Mouse (Mus musculus) layer of hippocampus, adult 9-10 months (tissue): ENCODE data around the gene Fam69a.
A peak's percentile ranks its signal among the peaks of the same experiment; 100 is the strongest.
"Not testable (repeated sequence)": the region's sequence is repeated elsewhere in the genome, so short reads cannot be mapped to it uniquely, and the experiment has no call there.

Source experiments
- DNase-seq: peaks from one replicate; pipeline ENCODE4 v3.0.0; 2022; ENCODE audit warnings: low spot score

The Fam69a gene

GRCm38 (mm10) chr5:107946475-107946874 is 40.4 kb downstream of the Fam69a start:
- no peak for DNase-seq

DNA sequence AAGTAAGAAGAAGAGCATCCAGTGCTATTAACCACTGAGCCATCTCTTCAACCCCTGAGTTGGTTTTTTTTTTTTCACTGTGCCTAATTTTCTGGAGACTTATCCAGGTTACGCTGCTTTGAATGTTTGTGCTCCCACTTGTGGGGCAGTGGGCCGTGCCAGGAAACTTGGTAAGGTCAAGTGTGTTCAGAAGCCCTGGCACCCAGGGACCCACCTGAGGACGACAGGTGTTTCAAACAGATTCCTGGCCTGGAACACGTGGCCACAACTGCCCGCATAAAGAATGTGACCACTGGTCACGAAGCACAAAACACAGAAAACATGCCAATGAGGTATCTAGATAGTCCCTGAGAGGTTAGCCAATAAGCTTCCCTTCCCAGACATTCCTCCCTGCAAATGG is 43.4 kb downstream of the Fam69a start:
- no peak for DNase-seq

- no peak for DNase-seq
Measured at GRCm38 (mm10) chr5:107942941-107943340, 43.9 kb downstream of the Fam69a start.

DNA sequence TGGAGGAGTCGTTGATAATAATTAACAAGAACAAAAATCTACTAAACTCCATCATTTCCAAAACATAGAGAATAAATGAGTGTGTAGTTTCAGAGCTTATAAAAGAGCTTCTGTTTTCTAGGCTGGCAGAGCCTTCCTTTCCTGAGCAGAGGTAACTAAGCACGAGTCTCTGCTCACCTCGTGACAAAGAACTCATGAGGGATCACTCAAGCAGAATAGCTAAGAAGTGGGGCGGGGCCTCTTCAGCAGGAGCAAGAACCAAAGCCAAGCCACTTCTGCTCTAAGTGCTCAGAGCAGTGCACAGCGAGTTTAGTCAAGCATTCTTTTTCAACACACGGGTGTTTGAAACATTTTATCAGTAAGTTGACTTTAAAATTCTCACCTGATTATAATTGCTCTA is 45.7 kb downstream of the Fam69a start:
- no peak for DNase-seq

GRCm38 (mm10) chr5:107939701-107940100 is 47.2 kb downstream of the Fam69a start:
- DNase-seq: no peak

DNA sequence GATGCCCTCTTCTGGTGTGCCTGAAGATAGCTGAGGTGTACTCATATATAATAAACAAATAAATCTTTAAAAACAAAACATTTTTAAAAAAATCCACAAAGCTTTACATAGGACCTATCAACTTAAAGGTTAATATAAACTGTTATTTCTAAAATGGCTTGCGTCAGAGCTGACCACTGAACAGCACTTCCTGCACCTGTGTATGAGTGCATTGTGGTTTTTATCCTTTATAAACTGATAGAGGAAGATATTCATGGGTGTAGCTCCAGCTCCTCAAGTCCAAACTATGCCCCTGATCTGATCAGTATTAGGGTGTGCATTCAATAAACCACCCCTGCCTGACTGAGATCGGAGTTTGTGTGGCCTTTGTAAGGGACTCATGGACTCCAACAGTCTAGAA is 48.0 kb downstream of the Fam69a start:
- DNase-seq: no peak

DNA sequence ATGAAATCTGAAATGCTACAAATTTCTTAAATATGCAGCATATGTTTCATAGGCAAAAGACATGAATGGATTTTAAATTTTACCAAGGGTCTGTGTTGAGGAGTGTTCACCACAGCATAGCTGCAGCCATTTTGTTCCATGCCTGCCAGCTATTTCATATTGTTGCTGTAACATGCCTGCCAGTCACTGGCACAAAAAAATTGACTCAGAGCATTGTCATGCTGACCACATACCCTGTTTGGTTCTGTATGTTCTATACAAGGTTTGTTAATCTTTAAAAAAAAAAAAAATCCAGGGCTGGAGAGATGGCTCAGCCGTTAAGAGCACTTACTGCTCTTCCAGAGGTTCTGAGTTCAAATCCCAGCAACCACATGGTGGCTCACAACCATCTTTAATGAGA is 48.4 kb downstream of the Fam69a start:
- DNase-seq: not testable (repeated sequence)

DNA sequence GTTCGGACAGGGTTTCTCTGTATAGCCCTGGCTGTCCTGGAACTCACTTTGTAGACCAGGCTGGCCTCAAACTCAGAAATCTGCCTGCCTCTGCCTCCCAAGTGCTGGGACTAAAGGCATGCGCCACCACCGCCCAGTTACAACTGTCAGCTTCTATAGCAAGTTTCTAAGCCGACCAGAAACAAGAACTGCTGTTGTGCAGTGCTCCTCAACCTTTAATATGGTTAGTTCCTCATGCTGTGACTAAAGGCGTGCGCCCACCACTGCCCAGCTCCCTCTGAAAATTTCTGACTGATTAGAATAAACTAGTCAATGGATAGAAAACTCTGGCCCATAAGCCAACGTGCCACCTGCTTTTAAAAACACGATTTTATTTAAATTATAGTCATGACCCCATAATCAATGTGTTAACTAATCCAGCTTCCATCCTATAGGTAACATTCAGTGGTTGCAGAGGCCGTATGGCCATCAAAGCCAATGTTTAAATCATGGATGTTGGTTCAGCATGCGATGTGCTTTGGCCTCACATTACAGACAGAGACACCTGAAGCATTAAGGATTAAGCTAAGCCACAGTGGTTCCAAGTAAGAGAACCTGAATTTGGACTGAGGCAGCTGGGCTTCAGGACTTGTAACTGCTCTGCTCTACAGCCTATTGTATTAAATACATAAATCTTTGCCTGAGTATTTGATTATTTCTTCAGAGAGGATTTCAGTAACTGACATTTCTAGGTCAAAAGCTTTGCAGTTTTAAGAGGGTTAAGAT is 50.1 kb downstream of the Fam69a start:
- DNase-seq: no peak

DNA sequence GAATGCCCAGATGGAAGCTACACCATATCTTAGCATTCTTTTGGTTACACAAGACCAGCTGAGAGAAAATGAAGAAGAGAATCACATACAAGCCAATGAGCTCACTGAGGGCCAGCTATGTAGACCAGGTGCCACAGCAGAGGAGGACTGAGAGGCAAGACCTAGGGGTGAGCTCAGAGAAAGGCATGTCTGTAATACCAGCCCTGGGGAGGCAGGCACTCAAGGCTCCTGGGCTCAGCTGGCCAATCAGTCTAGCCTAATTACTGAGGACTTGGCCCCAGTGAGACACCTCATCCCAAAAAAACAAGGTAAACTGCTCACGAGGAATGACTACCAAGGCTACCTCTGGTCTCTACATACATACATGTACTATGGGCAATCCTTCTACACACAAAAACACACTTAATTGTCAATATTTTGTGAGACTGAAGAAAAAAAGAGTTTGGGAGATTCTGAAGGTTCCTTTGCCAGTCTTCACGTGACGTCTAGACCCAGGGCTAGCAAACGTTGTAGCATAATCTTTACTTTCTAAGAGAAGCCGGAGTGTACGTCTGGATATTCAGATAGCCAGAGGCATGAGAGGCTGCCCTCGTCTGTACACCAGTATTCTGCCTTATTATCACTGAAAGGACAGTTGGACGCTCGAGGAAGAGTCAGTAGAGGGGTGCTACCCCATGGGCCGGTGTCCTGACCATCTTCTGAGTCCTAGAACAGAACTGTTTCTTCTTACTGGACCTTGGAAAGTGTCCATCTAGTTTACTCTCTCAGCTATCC is 51.9 kb downstream of the Fam69a start:
- DNase-seq: no peak

GRCm38 (mm10) chr5:107933202-107933974 is 53.5 kb downstream of the Fam69a start:
- DNase-seq: no peak

- DNase-seq: no peak
Measured at GRCm38 (mm10) chr5:107932556-107932955, 54.3 kb downstream of the Fam69a start.

DNA sequence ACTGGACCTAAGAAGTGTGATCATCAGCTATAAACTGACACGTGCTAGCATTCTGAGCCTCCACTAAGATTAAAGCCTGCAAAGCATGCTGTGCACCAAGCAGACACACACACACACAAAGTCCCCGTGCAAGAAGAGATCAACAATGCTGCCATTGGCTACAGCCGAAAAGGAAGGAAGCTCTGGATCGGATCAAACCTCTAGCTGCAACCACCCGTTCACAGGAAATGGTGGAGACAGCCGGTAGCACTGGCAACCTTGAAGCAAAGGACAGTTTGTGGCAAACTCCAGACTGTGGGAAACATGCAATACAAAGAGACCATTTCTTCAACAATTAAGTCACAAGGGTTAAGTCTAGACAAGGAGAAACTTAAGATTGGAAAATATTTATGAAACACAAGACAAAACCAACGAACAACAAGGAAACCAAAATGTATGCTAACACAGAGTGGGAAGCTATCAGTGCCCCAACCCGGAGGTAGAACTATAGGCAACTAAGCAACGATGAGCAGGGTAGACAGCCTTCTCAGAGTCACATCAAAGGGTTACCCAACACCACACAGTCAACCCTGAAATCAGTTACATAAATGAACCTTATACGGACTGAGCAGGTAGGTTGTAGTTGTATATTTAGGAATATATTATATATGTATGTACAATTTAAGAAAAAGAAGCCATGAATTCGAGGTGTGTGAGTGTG is 60.2 kb downstream of the Fam69a start:
- no peak for DNase-seq

GRCm38 (mm10) chr5:107924564-107924963 is 62.3 kb downstream of the Fam69a start:
- no peak for DNase-seq

DNA sequence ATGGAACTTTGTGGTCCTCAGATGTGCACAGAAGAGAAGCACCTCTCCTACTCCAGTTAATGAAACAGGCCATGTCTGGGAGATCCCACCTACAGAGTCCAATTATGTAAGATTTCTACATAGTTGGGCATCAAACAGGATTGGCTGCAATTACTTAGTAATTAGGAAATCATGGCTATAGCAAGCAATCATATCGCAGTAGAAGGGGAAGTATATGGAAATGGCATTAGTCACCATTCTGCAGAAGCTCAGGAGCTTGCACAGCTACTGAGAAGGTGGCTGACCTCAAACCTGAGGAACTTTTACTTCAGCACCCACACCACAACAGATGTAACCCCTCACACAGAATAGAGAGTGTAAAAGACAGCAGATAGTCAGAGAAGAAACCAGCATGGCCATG is 64.0 kb downstream of the Fam69a start:
- no peak for DNase-seq

DNA sequence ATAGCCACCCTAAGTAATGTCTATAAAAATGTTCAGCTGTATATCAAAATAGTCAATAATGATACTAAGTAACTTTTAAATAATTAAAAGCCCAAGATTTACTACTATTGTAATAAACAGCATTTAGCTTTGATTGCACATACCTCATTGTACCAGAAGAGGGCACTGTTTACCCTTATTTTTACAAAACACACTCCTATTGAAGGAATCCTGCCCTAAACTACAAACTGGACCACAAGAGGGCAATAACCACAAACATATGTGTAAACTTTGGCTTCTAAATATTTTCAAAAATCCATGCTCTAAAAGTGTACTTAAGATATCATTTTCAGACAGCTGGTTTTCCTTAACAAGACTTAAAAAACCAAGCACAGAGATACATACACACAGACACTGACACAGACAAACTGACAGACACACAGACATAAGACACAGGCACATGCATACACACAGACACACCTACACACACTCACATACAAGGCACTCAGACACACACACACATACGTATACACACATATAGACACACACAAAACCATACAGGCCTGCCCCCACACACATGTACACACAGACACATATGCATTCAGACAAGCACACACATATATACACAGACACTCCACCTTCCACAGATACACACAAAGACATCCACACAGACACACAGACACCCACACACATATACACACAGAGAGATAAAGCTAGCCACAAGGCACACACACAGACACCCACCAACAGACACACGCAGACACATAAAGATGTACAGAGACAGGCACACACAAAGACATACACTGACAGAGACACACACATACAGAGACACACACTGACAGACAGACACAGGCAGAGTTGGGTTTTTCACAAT is 65.3 kb downstream of the Fam69a start:
- peak; percentile 86 for DNase-seq

GRCm38 (mm10) chr5:107915280-107915679 is 71.6 kb downstream of the Fam69a start:
- no peak for DNase-seq

GRCm38 (mm10) chr5:107911012-107911411 is 75.9 kb downstream of the Fam69a start:
- DNase-seq: no peak

DNA sequence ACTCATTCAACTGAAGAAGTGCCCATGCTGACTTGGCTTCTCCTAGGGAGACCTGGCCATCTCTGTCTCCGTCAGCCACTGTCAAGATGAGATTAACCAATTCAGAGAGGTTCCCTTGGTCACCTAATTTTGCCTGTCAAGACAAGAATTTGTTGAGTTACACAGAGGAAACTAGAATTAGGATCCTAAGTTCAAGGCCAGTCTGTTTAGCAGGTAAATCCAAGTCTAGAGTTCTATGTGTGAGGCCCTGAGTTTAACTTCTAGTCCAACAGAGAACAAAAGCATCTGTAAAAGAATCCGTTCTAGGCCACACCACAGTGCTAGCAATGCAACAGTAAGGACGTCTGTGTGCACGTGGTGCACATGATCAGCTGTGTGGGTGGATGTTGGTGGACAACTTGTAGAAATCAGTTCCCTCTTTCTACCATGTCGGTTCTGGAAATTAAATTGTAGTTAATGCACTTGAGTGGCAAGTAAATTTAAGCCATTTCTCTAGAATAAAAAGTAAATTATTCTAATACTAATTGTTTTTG is 76.7 kb downstream of the Fam69a start:
- DNase-seq: no peak

- no peak for DNase-seq
Measured at GRCm38 (mm10) chr5:107909668-107910067, 77.2 kb downstream of the Fam69a start.

- DNase-seq: no peak
Measured at GRCm38 (mm10) chr5:107908514-107909110, 78.3 kb downstream of the Fam69a start.
